Mouse (Mus musculus) erythroblast, adult 5-6 weeks (primary cell): ENCODE measurements around the gene Manbal. TPM values are rescaled to one million over a fixed set of nuclear protein-coding genes. Genes with fewer than 3 reads are reported as not detected.

Source experiments
- ATAC-seq: replicated peaks from 2 replicates; pipeline ENCODE4 v1.8.0; 2016; ENCODE audit warnings: moderate number of reproducible peaks, mild to moderate bottlenecking, moderate TSS enrichment, inconsistent platforms; ENCODE audit not compliant: poor library complexity, low FRiP score, severe bottlenecking
- total RNA-seq, 2 experiments: library from RNA; stranded (forward) in 1 of 2; stranded (reverse) in 1 of 2; fragments of 150-400 nt in 1 of 2; fragments of 200-764, 138-1000 nt in 1 of 2; gene quantifications; 2 replicates each; pipeline versions ENCODE4 v1.2.3 to v1.2.4; 2015 to 2017; ENCODE audit warnings: low replicate concordance in 2 of 2

The Manbal gene
- 7.1 and 11.0 TPM in 2 replicates for total RNA-seq (2015; ENCODE audit: low replicate concordance)
- total RNA-seq (2017; ENCODE audit: low replicate concordance): 1.4 and 3.2 TPM in 2 replicates

DNA sequence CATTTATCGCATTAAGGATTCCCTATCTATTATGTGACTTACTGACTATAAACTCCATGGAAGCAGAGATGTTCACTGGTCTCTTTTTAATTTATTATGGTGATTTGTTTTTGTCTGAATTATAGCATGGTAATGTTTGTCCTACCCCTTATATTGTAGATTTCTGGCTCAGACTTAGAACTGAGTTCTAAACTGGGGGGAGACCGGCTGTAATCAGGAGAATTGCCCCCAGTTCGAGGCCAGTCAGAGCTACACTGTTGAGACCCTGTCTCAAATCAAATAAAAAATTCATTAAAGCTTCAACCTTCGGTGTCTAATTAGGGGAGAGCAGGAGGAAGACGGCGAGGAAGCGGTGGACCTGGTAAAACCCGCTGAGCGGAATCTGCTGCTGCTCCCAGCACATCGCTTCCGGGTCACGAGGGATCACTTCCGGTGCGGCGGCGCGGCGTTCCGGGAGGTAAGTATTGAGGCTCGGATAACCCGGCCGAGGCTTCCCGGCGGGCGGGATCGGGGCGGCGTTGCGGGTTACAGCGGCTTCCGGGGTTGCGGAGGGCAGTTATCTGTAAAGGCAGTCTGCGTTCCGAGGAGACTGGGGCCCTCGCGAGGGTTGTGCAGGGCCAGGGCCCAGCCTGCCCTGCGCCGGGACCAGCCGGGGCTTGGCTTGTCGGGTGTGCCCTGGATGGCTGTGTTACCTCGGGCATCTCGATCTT, at the start of gene Manbal:
Gene Manbal, plus strand, starts transcription at position 411 of the 710 bp plus-strand sequence.
- peak; percentile 93 for ATAC-seq

DNA sequence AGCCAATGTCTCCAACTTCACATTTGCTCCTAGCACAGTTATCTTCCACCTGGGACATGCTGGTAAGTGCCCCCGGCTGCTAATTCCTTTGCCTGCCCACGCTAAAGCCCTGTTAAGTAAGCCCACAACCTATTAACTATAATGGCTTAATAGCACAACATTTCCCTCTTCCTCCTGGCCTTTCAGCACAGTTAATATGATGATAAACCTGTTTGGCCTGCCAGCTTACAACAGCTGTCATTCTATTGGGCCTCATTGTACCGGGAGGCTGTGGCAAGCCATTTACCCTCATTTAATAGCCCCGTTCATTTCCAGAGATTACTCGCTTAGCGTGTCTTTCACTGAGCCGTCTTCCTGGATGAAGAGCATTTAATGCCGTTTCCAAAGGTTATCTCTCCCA, 47.3 kb upstream of the Manbal start:
- ATAC-seq: no peak

DNA sequence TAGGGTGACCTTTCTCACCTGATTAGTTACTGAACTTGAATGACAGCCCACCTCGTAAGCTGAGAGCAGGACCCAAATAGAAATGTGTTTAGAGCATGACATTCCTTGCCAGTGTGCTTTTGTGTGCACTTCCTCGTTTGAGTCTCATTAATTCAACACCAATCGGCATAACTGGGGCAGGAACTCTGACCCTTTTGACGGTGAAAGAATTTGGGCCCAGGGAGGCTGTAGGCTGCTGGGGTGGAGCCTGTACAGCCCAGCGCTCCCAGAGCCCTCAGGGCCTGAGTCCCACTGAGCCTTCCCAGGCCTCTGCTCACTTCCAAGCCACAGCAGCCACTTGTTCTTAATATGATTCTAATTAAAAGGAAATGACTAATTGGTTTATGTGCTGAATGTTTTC, 46.5 kb upstream of the Manbal start:
- ATAC-seq: no peak

DNA sequence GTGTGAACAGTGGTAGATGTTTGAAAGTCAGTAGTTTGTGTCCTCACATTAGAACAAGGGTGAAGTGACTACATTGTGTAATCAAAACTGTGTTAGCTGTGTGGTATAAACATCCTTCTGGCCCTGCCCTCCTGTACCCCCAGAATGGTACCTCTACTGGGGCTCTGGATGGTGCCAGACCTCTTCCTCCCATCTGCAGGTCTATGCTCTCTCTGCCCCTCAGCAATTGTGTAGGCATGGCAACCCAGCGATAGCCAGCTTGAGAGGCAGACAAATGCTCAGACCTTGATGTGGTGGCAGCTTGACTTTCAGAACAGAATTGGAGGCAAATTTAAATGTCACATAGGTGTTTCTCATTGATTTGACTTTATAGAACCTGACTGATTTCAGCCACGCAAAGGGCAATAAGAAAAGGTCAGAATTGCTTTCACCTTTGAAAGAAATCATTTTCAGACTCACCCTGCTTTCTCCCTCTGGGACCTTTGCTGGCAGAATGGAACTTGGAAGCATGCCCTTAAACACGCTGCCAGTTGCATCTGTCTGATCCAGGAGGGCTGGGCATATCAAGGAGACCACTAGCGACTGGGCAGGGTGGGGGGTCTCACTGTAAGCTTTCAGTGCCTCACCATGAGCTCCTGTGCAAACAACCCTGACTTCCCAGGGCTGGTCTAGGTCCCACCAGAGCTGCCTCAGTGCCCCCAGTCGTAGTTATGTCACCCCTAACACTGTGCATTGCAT, 45.2 kb upstream of the Manbal start:
- no peak for ATAC-seq

DNA sequence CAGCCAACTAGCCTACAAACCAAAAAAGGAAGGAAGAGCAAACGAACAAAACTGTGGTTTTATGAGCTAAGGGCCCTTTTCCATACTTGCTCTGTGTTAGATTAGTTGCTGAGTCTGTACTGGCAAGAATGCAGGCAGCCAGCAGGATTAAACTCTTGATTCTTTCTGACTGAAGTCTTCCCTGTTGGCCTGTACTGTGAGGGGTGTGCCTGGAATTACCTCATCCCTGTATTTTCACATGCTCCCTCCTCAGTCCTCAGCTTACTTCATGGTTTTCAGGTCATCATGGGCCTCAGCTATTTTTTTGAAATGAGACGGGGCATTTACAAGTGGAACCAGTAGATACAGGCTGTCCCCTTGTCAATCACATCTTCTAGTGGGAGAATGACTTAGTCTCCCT, 42.2 kb upstream of the Manbal start:
- ATAC-seq: no peak

DNA sequence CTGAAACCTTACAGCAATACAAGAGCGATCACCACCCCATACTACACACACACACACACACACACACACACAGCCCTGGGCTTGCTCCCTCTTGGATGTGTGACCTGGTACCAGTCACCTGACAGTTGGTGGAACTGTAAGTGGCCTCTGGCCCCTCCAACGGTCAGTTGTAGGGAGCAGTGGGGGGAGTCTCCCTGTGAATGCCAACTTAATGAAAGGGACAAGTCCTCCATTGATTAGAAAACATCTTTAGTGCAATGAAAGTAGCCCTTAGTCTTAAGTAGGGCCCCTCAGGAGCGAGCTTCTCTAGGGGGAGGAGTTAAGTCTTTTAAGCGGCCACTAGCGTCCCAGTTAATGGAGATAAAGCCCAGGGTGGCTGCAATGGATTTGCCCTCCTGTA, 39.3 kb upstream of the Manbal start:
- ATAC-seq: no peak

DNA sequence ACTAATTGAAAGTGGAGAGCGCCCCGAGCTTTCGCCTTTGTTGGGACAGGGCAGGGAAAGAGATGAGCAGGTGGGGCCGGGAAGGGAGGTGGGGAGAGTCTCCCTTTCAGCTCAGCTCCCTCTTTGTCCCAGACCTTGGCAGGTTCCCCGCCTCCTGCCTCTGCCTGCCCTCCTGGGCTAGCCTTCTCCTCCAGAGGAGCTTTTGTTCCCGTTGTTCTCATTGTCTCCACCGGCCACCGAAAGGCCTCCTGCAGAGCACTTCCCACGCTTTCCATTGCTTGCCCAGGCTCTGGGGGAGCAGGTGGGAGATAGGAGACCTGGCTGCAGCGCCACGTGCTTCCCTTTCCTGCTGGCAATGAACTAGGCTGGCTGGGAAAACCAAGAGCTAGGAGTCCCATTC, 38.8 kb upstream of the Manbal start:
- no peak for ATAC-seq

DNA sequence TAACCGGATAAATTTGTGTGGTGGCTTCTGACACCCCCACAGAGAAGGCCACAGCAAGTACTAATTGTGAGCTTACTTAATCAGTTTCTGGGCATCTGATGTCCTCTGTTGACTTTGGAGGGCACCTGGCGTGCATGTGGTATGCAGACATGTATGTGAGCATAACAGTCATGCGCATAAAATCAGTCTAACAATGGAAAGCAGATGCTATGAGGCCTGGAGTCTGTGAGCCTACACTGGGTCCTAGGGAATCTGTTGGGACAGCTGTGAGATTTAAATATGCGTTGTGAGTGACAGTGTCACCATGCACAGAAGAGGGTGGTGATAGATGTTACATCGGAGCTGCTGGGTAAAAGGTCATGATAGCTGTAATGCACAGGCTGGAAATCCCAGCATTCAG, 35.3 kb upstream of the Manbal start:
- ATAC-seq: no peak

DNA sequence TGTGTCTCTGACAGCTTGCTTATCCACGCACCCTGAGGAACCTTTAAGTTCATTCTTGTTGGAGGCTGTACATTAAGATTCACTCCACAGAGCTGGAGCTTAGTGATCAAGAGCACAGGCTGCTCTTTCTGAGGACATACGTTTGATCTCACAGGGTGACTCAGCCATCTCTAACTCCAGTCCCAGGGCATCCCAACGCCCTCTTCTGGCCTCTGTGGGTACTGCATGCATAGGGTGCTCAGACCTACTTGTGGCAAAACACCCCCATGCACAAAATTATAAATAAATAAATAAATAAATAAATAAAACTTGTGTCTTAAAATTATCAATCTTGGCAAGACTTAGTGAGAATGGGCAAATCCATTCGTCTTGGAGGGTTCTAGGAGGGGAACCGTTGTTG, 28.7 kb upstream of the Manbal start:
- peak; percentile 62 for ATAC-seq

DNA sequence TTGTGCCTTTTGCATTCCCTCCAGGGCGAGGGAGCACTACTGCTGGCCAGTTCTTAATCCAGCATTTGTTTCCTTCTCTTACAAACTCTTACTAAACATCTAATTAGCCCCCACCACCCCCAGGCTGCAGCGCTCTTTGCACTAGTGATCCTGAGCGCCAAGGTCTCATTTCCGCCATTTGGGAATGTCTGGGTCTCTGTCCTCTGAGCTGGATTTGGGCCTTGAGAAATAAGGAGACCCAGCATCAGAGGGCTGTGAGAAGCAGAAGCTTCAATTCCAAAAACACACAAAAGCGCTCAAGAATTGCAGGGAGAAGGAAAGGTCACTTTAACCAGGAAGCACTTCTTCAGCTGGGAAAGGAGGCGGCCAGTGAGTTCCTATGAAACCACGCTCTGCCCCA, 27.9 kb upstream of the Manbal start:
- no peak for ATAC-seq

DNA sequence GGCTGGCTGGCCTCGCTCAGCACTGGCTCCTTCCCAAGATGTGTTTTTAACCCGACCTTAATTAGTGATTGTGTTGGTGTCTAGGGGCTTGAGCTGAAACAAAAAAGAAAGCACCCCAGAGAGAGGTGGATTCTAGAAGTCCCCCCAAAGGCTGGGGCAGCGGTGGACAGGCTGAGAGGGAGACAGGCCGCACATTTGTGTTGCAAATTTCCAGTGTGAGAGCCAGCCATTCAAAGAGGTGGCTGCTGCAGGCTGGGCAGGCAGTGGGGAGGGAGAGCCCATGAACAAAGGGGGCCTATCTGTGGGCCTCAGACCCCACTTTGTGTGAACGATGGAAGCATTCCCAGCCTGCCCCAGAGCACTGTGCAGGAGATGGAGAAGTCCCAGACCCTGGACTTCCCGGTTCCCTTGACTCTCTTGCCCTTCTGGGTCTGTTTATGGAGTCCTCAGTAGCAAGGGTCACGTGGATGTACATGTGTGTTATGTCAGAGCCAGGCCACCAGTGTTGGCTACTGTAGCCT, 27.1 kb upstream of the Manbal start:
- no peak for ATAC-seq

DNA sequence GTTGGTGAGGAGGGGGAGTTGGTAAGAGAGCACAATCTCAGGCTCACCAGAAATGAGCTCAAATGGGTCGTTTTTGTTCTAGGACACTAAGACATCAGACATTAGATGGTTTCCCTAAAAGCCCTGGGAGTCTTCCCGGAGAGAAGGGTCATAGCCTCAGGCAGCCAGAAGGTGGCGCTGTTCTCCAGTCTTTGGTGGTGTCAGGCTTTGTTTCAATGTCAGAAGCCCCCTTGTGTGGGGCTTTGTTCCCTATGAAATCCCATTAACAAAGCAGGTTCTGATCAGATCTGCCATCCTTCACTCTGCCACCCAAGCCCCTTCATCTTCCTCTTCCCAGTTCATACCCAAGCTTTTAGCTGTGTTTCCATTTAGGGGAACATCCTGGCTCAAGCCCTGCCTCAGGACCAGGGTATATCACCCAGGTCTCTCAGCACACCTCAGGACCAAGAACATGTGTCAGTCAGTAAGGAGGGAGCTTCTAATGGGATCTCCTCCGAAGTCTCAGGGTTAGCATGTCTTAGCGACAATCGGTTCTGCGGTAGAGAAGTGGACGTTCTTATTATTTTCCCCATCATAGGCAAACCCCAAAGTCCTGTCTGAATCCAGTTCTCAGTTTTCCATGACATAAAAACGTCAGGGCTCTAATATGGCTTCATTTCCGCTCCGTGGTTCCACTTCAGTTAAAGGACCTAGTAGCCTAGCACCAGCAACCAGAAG, 25.7 kb upstream of the Manbal start:
- ATAC-seq: peak; percentile 59; the same call in 1 of the 2 replicates

DNA sequence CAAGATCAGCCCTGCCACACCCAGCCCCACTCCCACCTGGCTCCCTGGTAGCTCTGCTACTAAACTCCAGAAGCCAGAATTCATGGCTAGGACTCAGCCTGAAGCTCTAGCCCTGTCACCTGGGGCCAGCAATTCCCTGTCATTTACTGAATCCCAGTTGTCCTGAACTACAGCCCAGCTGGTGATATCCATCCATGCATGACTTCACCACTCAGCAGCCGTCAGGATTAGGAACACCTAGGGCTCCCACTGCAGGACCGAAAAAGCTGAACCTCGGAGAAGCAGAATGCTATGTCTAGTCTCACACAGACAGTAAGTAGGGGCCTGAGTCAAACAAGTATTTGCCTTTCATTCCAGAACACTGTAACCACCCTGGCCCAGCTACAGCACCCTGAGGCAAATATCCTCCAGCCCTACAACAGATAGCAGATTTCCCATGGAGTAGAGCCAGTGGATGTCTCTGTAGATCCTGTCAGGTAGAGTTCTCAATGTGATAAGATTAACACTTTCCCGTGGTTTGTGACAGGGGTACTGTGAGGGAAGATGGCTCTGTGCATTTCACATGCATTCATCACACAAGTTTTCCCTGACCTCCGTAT, 25.0 kb upstream of the Manbal start:
- no peak for ATAC-seq

DNA sequence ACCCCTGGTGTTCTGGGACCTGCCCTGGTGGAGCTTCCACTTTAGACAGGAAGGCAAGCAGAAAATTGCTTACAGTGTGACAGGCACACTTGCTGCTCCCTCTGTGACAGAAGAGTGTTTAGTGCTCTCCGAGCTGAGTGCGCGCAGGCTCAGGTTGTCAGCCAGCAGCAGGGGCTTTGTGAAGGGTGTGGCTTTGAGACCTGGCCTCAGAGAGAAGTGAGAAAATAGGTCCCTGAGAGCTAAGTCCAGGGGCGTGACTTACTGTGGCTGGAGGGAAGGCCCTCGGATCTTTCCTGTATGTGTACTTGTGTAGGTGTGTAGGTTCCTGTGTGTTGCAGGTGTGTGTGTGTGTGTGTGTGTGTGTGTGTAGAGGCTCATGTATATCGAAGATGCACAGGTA, 24.1 kb upstream of the Manbal start:
- no peak for ATAC-seq

DNA sequence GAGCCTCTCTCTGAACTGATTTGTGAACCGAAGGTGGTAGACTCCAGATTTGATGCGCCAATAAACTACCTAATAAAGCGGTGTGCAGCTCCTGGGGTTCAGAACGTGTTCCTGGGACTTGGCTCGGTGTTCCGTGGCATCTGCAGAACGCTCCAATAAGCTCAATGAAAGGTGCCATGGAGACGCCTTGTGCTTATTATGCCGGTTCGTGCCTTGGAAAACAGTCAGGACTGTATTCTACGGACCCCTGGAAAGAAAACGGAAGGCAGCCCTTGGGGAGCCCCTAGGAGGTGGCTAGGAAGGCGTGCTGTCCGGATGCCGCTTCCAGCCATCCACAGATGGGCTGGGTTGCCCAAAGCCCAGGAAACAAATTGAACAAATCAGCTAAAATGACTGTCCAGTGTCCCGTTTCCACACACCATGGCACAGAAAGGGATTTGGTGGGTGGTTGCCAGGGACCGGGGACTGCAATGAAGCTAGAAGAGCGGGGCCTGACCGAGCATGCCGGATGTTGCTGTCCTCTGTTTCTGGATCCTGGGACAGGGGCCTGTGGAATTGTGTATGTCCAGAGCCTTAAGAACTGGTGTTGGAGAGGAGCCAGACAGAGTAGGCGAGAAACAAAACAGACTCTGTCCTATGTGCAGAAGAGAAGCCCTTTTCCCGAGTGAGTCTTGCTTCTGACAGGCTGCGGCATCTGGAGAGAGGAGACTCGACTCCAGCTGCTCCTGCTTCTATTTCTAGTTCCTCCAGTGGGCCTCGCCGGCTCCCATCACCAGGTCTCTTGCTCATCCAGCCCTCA, 19.8 kb upstream of the Manbal start, which contains the start of gene Ghrh:
Gene Ghrh, minus strand, starts transcription at position 146 of the 799 bp plus-strand sequence.
- no peak for ATAC-seq

DNA sequence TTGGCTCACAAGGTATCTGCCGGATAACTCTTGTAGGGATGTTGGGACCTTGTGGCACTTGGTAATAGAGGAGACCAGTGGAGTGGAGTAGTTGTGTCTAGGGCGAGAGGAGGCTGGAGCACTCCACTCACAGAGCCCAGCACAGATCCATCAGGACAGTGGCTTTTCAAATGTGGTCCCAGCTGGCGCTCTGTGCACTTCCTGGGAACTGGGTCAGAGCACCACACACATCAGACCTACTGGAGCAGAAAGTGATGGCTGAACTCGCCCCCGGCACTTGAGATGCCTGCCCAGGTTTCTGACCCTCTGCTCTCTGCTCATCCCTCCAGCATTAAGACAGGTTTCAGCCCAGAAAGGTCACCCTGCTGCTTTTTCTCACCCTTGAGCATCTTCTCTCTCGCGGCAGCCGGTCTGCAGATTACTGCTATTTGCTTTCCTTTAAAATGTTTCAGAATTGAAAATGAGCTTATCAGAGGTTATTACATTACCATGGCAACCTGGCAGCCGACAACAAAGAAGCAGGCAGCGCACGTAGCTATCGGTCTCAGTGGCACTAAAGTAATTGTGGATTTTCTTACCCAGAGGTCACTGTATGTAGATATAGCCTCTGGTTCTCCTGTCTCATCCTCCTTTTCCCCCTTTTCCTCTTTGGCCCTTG, 18.1 kb upstream of the Manbal start:
- no peak for ATAC-seq

DNA sequence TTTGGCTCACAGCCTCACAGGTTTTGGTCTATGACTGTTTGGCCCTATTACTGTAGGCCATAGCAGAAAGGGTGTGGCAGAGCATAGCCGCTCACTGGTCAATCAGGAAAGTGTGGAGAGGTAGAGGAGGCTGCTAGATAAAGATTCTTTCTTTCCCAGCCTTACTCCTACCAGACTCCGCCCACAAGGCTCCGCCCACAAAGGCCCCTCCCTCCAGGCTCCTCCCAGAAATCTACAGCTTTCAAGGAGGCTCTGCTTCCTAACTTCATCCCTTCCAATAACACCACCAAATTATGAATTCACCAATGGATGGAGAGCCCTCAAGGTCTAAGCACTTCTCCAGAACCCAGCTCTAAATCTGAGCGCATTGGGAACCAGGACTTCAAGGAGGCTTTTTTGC, 14.2 kb upstream of the Manbal start:
- no peak for ATAC-seq

DNA sequence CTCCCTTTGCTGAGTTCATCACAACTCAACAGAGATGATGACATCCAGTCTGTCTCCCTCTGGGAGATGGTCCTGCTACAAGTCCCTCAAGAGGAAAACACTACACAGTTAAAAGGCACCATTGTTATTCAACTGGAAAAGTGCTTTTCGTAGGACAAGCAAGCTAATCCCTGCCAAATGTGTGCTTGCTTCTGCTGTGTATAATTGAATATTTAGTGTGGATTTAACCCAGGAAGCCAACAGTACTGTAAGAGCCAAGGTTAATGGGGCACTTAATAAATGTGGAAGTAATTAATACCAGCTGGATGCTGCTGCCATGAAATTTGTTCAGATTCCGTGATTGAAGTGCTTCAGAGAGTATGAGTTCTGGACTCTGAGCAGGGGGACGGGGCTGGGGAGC, 13.3 kb upstream of the Manbal start:
- no peak for ATAC-seq

DNA sequence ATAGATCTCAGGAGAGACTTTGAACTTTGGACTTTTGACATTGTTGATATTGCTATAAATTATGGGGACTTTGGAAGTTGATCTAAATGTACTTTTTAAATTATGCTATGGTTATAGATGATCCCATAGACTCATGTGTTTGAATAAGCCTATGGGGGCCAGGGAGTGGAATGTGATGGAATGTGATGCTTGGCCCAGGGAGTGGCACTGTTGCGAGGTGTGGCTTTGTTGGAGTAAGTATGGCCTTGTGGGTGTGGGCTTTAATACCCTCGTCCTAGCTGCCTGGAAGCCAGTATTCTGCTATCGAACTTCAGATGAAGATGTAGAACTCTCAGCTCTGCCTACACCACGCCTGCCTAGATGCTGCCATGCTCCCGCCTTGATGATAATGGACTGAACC, 7.4 kb upstream of the Manbal start:
- ATAC-seq: no peak
